25 mouse cellular contexts compared by ENCODE assay signal in the genomic region with DNA sequence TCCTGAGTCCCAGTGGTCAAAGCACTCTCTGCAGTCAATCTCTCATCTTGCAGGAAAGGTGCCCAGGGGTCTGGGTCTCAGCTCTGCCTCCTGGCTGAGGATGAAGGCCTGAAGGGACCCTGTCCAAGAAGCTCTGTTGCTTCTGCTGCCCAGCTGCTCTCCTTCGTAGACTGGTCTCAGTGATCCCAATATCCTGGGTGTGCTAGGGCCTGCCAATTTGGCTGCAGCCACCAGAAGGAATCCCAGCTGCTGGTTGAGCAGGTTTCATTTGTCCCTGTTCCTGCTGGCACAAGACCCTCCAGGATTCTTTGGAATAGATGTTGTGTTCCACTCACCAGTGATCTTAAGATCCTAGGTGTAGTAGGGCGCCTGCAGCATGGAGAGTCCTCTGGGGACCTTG.
DNase-seq lines count a peak whose midpoint lies in the region; ATAC-seq and TF ChIP-seq lines count a peak whose summit lies in the region.
"Had no signal": no experiment of that assay in that cellular context is flagged by ENCODE, and none has a peak within 500 bp of the region (broad histone marks: within the 10 kb centered on the region; RNA-seq: fewer than 3 reads in every experiment).

No protein-coding gene starts in this region.

- no peak overlapping the region for H3K4me2 ChIP-seq in hindbrain, postnatal 0 days (ENCODE audit: low read depth, low read length)
- no peak overlapping the region for H3K4me2 ChIP-seq in midbrain, embryonic 11.5 days
- H3K4me2 ChIP-seq in midbrain, embryonic 15.5 days = no peak overlapping the region
- H3K4me2 ChIP-seq: embryonic facial prominence, embryonic 12.5 days; forebrain, embryonic 13.5 days; forebrain, embryonic 15.5 days had no signal

- H3K36me3 ChIP-seq in hindbrain, postnatal 0 days (ENCODE audit: insufficient read depth, low read length) = no peaks in the 10 kb centered on the region
- no peaks in the 10 kb centered on the region for H3K36me3 ChIP-seq in hindbrain, embryonic 10.5 days
- no peaks in the 10 kb centered on the region for H3K36me3 ChIP-seq in midbrain, embryonic 11.5 days (ENCODE audit: control insufficient read depth, insufficient read depth, low read length)
- H3K36me3 ChIP-seq in midbrain, embryonic 15.5 days (replicated peaks) = no peaks in the 10 kb centered on the region
- H3K36me3 ChIP-seq: embryonic facial prominence, embryonic 10.5 days; embryonic facial prominence, embryonic 12.5 days; forebrain, embryonic 15.5 days; G1E had no signal

- no peaks in the 10 kb centered on the region for H3K9me3 ChIP-seq in hindbrain, postnatal 0 days (ENCODE audit: low read length)
- no peaks in the 10 kb centered on the region for H3K9me3 ChIP-seq in hindbrain, embryonic 10.5 days
- no peaks in the 10 kb centered on the region for H3K9me3 ChIP-seq in midbrain, embryonic 11.5 days (ENCODE audit: control insufficient read depth, low read length)
- no peaks in the 10 kb centered on the region for H3K9me3 ChIP-seq in midbrain, embryonic 15.5 days
- H3K9me3 ChIP-seq: embryonic facial prominence, embryonic 10.5 days; embryonic facial prominence, embryonic 12.5 days; forebrain, embryonic 13.5 days; forebrain, embryonic 15.5 days; G1E had no signal

- intact Hi-C loops in gastrocnemius, postnatal 14 days (cut with DNase I; ENCODE audit: low total_unique reads) = no loop called here

- no peaks in the 10 kb centered on the region for H3K27me3 ChIP-seq in hindbrain, postnatal 0 days (ENCODE audit: insufficient read depth, low read length)
- H3K27me3 ChIP-seq in hindbrain, embryonic 10.5 days (ENCODE audit: insufficient read depth, poor library complexity, severe bottlenecking) = no peaks in the 10 kb centered on the region
- no peaks in the 10 kb centered on the region for H3K27me3 ChIP-seq in midbrain, embryonic 11.5 days (ENCODE audit: control insufficient read depth, insufficient read depth, low read length)
- no peaks in the 10 kb centered on the region for H3K27me3 ChIP-seq in midbrain, embryonic 15.5 days (replicated peaks)
- H3K27me3 ChIP-seq: CH12.LX; embryonic facial prominence, embryonic 12.5 days; forebrain, embryonic 13.5 days; forebrain, embryonic 15.5 days; Patski had no signal

- H3K4me3 ChIP-seq in hindbrain, postnatal 0 days (ENCODE audit: low read length) = no peak overlapping the region
- H3K4me3 ChIP-seq in hindbrain, embryonic 10.5 days = no peak overlapping the region
- no peak overlapping the region for H3K4me3 ChIP-seq in midbrain, embryonic 11.5 days (ENCODE audit: low read depth, low read length)
- H3K4me3 ChIP-seq in midbrain, embryonic 15.5 days = no peak overlapping the region
- H3K4me3 ChIP-seq: embryonic facial prominence, embryonic 10.5 days; embryonic facial prominence, embryonic 12.5 days; forebrain, embryonic 13.5 days; forebrain, embryonic 15.5 days had no signal

- H3K9ac ChIP-seq in hindbrain, postnatal 0 days (replicated peaks; ENCODE audit: low read length) = no peak overlapping the region
- H3K9ac ChIP-seq in midbrain, embryonic 11.5 days (ENCODE audit: low read length) = no peak overlapping the region
- H3K9ac ChIP-seq in midbrain, embryonic 15.5 days = no peak overlapping the region
- H3K9ac ChIP-seq: embryonic facial prominence, embryonic 12.5 days; forebrain, embryonic 13.5 days; forebrain, embryonic 15.5 days; forebrain, postnatal 0 days had no signal

- 71% methylated on average over 2 of the region's 2 CpGs for WGBS in hindbrain, postnatal 0 days
- 86% methylated on average over 2 of the region's 2 CpGs for WGBS in hindbrain, embryonic 10.5 days
- WGBS in midbrain, embryonic 11.5 days = 89% methylated on average over 2 of the region's 2 CpGs
- 91% methylated on average over 2 of the region's 2 CpGs for WGBS in midbrain, embryonic 15.5 days

- H3K4me1 ChIP-seq in hindbrain, postnatal 0 days (ENCODE audit: insufficient read depth, low read length) = no peaks in the 10 kb centered on the region
- H3K4me1 ChIP-seq in hindbrain, embryonic 10.5 days (replicated peaks) = no peaks in the 10 kb centered on the region
- H3K4me1 ChIP-seq in midbrain, embryonic 11.5 days (ENCODE audit: control insufficient read depth, insufficient read depth, low read length) = no peaks in the 10 kb centered on the region
- H3K4me1 ChIP-seq in midbrain, embryonic 15.5 days = no peaks in the 10 kb centered on the region
- H3K4me1 ChIP-seq: embryonic facial prominence, embryonic 10.5 days; embryonic facial prominence, embryonic 12.5 days; forebrain, embryonic 13.5 days; forebrain, embryonic 15.5 days had no signal

- H3K27ac ChIP-seq in hindbrain, postnatal 0 days = no peak overlapping the region
- H3K27ac ChIP-seq in hindbrain, embryonic 10.5 days = no peak overlapping the region
- H3K27ac ChIP-seq in midbrain, embryonic 11.5 days (ENCODE audit: low read depth, low read length) = no peak overlapping the region
- no peak overlapping the region for H3K27ac ChIP-seq in midbrain, embryonic 15.5 days
- H3K27ac ChIP-seq: embryonic facial prominence, embryonic 10.5 days; embryonic facial prominence, embryonic 12.5 days; forebrain, embryonic 13.5 days; forebrain, embryonic 15.5 days had no signal

- no peak for ATAC-seq in hindbrain, postnatal 0 days
- ATAC-seq in midbrain, embryonic 11.5 days (ENCODE audit: low FRiP score) = no peak
- no peak for ATAC-seq in midbrain, embryonic 15.5 days (replicated peaks)
- ATAC-seq: activated CD4-positive, CD25-positive, alpha-beta regulatory T cell, adult 4 months; CD4-positive, CD25-positive, alpha-beta regulatory T cell, adult 4 months; forebrain, embryonic 13.5 days; forebrain, embryonic 15.5 days; forebrain, postnatal 0 days; Patski had no signal

- no peak for TF ChIP-seq CTCF in hindbrain, postnatal 0 days (IDR thresholded peaks at IDR 0.05; ENCODE audit: low read depth)

- peak; percentile 59 to 65 for DNase-seq in cerebellum, postnatal 10 days
- DNase-seq in cerebellum, adult 11 months = no peak
- peak; percentile 6 for DNase-seq in gastrocnemius, postnatal 25 days
- no peak for DNase-seq in gastrocnemius, postnatal 14 days
- peak; percentile 6 for DNase-seq in hindbrain, postnatal 0 days (ENCODE audit: low spot score)
- DNase-seq in hindbrain, embryonic 10.5 days (ENCODE audit: low spot score) = no peak
- peak; percentile 39 for DNase-seq in midbrain, embryonic 11.5 days (ENCODE audit: low spot score, missing footprints)
- DNase-seq: adrenal gland, adult 8-10 months; adrenal gland, postnatal 14 days; adrenal gland, postnatal 36 days; B cell, adult 2 months; cerebellum, adult 18-20 months; cerebellum, adult 8-10 months; cerebellum, adult 9-11 months; forebrain, postnatal 0 days had no signal

Comparison
In these comparisons a context has a peak if more than half of its experiments do, and no peak if none do; other contexts are left out.
1. DNase-seq: peak in cerebellum, postnatal 10 days (2 of 2), gastrocnemius, postnatal 25 days (single experiment), hindbrain, postnatal 0 days (single experiment) and midbrain, embryonic 11.5 days (single experiment); none in cerebellum, adult 11 months (single experiment), gastrocnemius, postnatal 14 days (single experiment) and hindbrain, embryonic 10.5 days (single experiment).